Mouse (Mus musculus) forebrain, embryonic 14.5 days (tissue): ENCODE measurements at regions not wholly inside any gene's neighbourhood (a gene's known extent, or its start where the extent isn't known, plus 50 kb on each side); places are given as distances from the start of the nearest gene placed in this dataset.
A peak's percentile ranks its signal among the peaks of the same experiment; 100 is the strongest.

Source experiments
- ATAC-seq: fragments of 200-750 bp; cut with Nextera tagmentation; 2 replicates; pipeline ENCODE4 v1.8.0; 2017; ENCODE audit warnings: mild to moderate bottlenecking, moderate library complexity
- DNase-seq: peaks from one replicate; pipeline ENCODE4 v3.0.0-alpha.2; 2015; ENCODE audit warnings: low spot score
- H3K27ac ChIP-seq: fragments of 300-500 bp; sonication (generic); 2 replicates; pipeline ENCODE4 v1.5.1; 2014; ENCODE audit warnings: low read depth, mild to moderate bottlenecking, control low read depth, low read length, moderate library complexity
- H3K27me3 ChIP-seq: fragments of 300-500 bp; sonication (generic); replicated peaks from 2 replicates; pipeline ENCODE4 v1.6.1; 2014; ENCODE audit warnings: low read length, control low read depth, mixed read lengths; ENCODE audit not compliant: control insufficient read depth, insufficient read depth
- H3K36me3 ChIP-seq: fragments of 300-500 bp; sonication (generic); 2 replicates; pipeline ENCODE4 v1.6.1; 2014; ENCODE audit warnings: low read length, control low read depth; ENCODE audit not compliant: control insufficient read depth, insufficient read depth
- H3K4me1 ChIP-seq: fragments of 300-500 bp; sonication (generic); 2 replicates; pipeline ENCODE4 v1.6.1; 2014; ENCODE audit warnings: antibody characterized with exemption, low read length, control low read depth; ENCODE audit not compliant: control insufficient read depth, insufficient read depth
- H3K4me2 ChIP-seq: fragments of 300-500 bp; sonication (generic); 2 replicates; pipeline ENCODE4 v1.6.1; 2014; ENCODE audit warnings: mild to moderate bottlenecking, control low read depth, low read length
- H3K4me3 ChIP-seq: fragments of 300-500 bp; sonication (generic); 2 replicates; pipeline ENCODE4 v1.5.1; 2014; ENCODE audit warnings: low read depth, low read length, control low read depth
- H3K9ac ChIP-seq: fragments of 300-500 bp; sonication (generic); 2 replicates; pipeline ENCODE4 v1.6.1; 2014; ENCODE audit warnings: mild to moderate bottlenecking, low read length, control low read depth, moderate library complexity
- H3K9me3 ChIP-seq: fragments of 300-500 bp; sonication (generic); replicated peaks from 2 replicates; pipeline ENCODE4 v1.6.1; 2016; ENCODE audit warnings: low read length, control low read depth, mixed read lengths; ENCODE audit not compliant: control insufficient read depth
- WGBS: fragments of 180-500 bp; shearing (Covaris S2); extraction: QIAGEN DNeasy Blood & Tissue Kit; methylation state at CpG from one replicate; pipeline ENCODE4 v1.1.7; 2014; 5-methylcytosine and 5-hydroxymethylcytosine counted together

- Histone ChIP-seq H3K36me3 (no peaks in the 10 kb centered on the region), H3K4me3 (no peak overlapping the region), H3K9me3 (no peaks in the 10 kb centered on the region), H3K27ac (no peak overlapping the region), H3K9ac (no peak overlapping the region), H3K4me1 (no peaks in the 10 kb centered on the region), H3K4me2 (no peak overlapping the region), H3K27me3 (no peaks in the 10 kb centered on the region)
- ATAC-seq: no peak
- DNase-seq: peak; percentile 54
- 87% methylated on average over 2 of the region's 2 CpGs for WGBS
Measured at GRCm38 (mm10) chr13:26267501-26267900, 502.5 kb downstream of the Hdgfl1 start.

GRCm38 (mm10) chr13:26235941-26236340 is 534.0 kb downstream of the Hdgfl1 start:
- Histone ChIP-seq H3K9me3 (no peaks in the 10 kb centered on the region), H3K4me3 (no peak overlapping the region), H3K4me1 (no peaks in the 10 kb centered on the region), H3K4me2 (no peak overlapping the region), H3K27me3 (no peaks in the 10 kb centered on the region), H3K27ac (no peak overlapping the region), H3K36me3 (no peaks in the 10 kb centered on the region), H3K9ac (no peak overlapping the region)
- WGBS: 74% methylated on average over 5 of the region's 5 CpGs
- DNase-seq (no peak), ATAC-seq (no peak)

GRCm38 (mm10) chr13:26234703-26235102 is 535.3 kb downstream of the Hdgfl1 start:
- ATAC-seq: no peak
- DNase-seq: no peak

GRCm38 (mm10) chr13:26217299-26217698 is 552.7 kb downstream of the Hdgfl1 start:
- no peaks in the 10 kb centered on the region for H3K4me1 ChIP-seq
- H3K4me2 ChIP-seq: no peak overlapping the region
- WGBS: 83% methylated on average over 3 of the region's 3 CpGs
- DNase-seq: no peak
- no peak overlapping the region for H3K27ac ChIP-seq
- H3K9ac ChIP-seq: no peak overlapping the region
- no peak for ATAC-seq
- no peaks in the 10 kb centered on the region for H3K27me3 ChIP-seq
- no peak overlapping the region for H3K4me3 ChIP-seq
- no peaks in the 10 kb centered on the region for H3K36me3 ChIP-seq
- no peaks in the 10 kb centered on the region for H3K9me3 ChIP-seq

More at GRCm38 (mm10) chr13:26234703-26235102, 535.3 kb downstream of the Hdgfl1 start:
- Histone ChIP-seq H3K4me2 (no peak overlapping the region), H3K27me3 (no peaks in the 10 kb centered on the region), H3K9me3 (no peaks in the 10 kb centered on the region), H3K4me1 (no peaks in the 10 kb centered on the region), H3K36me3 (no peaks in the 10 kb centered on the region), H3K9ac (no peak overlapping the region), H3K4me3 (no peak overlapping the region), H3K27ac (no peak overlapping the region)
- 74% methylated on average over 1 of the region's 1 CpGs for WGBS

- H3K4me2 ChIP-seq: no peak overlapping the region
- no peaks in the 10 kb centered on the region for H3K27me3 ChIP-seq
- H3K36me3 ChIP-seq: no peaks in the 10 kb centered on the region
- H3K4me1 ChIP-seq: no peaks in the 10 kb centered on the region
- H3K9ac ChIP-seq: no peak overlapping the region
- ATAC-seq (no peak), DNase-seq (no peak)
- no peak overlapping the region for H3K4me3 ChIP-seq
- no peak overlapping the region for H3K27ac ChIP-seq
- no peaks in the 10 kb centered on the region for H3K9me3 ChIP-seq
Measured at GRCm38 (mm10) chr13:26216579-26216978, 553.4 kb downstream of the Hdgfl1 start.

GRCm38 (mm10) chr13:26205532-26206105 is 564.3 kb downstream of the Hdgfl1 start:
- Histone ChIP-seq H3K9me3 (no peaks in the 10 kb centered on the region), H3K27me3 (no peaks in the 10 kb centered on the region), H3K27ac (no peak overlapping the region), H3K36me3 (no peaks in the 10 kb centered on the region), H3K4me3 (no peak overlapping the region), H3K4me2 (no peak overlapping the region), H3K9ac (no peak overlapping the region), H3K4me1 (no peaks in the 10 kb centered on the region)
- 87% methylated on average over 1 of the region's 1 CpGs for WGBS
- no peak for ATAC-seq
- DNase-seq: no peak

- Histone ChIP-seq H3K27me3 (no peaks in the 10 kb centered on the region), H3K9me3 (no peaks in the 10 kb centered on the region), H3K4me2 (no peak overlapping the region), H3K27ac (no peak overlapping the region), H3K36me3 (no peaks in the 10 kb centered on the region), H3K4me1 (peaks cover 4% of the 10 kb centered on the region; the same call in 1 of the 2 replicates), H3K9ac (no peak overlapping the region), H3K4me3 (no peak overlapping the region)
- DNase-seq (no peak), ATAC-seq (no peak)
- 87% methylated on average over 4 of the region's 4 CpGs for WGBS
Measured at GRCm38 (mm10) chr13:26194646-26195045, 575.3 kb downstream of the Hdgfl1 start.

- ATAC-seq: no peak
- Histone ChIP-seq H3K27ac (no peak overlapping the region), H3K36me3 (no peaks in the 10 kb centered on the region), H3K4me3 (no peak overlapping the region), H3K9ac (no peak overlapping the region), H3K27me3 (no peaks in the 10 kb centered on the region), H3K4me2 (no peak overlapping the region), H3K9me3 (no peaks in the 10 kb centered on the region), H3K4me1 (no peaks in the 10 kb centered on the region)
- WGBS: 88% methylated on average over 4 of the region's 4 CpGs
- no peak for DNase-seq
Measured at GRCm38 (mm10) chr13:26183879-26184278, 586.1 kb downstream of the Hdgfl1 start.

GRCm38 (mm10) chr13:26171891-26172482 is 598.0 kb downstream of the Hdgfl1 start:
- no peaks in the 10 kb centered on the region for H3K9me3 ChIP-seq
- no peaks in the 10 kb centered on the region for H3K27me3 ChIP-seq
- DNase-seq: peak; percentile 42
- H3K36me3 ChIP-seq: no peaks in the 10 kb centered on the region
- H3K9ac ChIP-seq: no peak overlapping the region
- no peak overlapping the region for H3K4me2 ChIP-seq
- ATAC-seq: no peak
- H3K27ac ChIP-seq: no peak overlapping the region
- no peaks in the 10 kb centered on the region for H3K4me1 ChIP-seq
- H3K4me3 ChIP-seq: no peak overlapping the region
- WGBS: 69% methylated on average over 2 of the region's 2 CpGs
